13 mouse cellular contexts compared by ENCODE assay signal in genomic region chr12:91205550-91205949, GRCm38 (mm10).
"Had no signal": no experiment of that assay in that cellular context is flagged by ENCODE, and none has a peak within 500 bp of the region (broad histone marks: within the 10 kb centered on the region; RNA-seq: fewer than 3 reads in every experiment).

No protein-coding gene starts in this region.

- ATAC-seq: midbrain, embryonic 16.5 days had no signal

- H3K27ac ChIP-seq: limb, embryonic 12.5 days; macrophage; midbrain, embryonic 12.5 days; neural tube, embryonic 13.5 days; stomach, postnatal 0 days had no signal

- H3K4me1 ChIP-seq: limb, embryonic 12.5 days; megakaryocyte, embryonic 14.5 days; neural tube, embryonic 13.5 days had no signal

- H3K9me3 ChIP-seq: megakaryocyte, embryonic 14.5 days; midbrain, embryonic 12.5 days; neural tube, embryonic 13.5 days had no signal

- H3K4me2 ChIP-seq: limb, embryonic 12.5 days; lung, embryonic 14.5 days; midbrain, embryonic 12.5 days; neural tube, embryonic 13.5 days had no signal

- H3K27me3 ChIP-seq: limb, embryonic 12.5 days; megakaryocyte, embryonic 14.5 days; midbrain, embryonic 12.5 days; neural tube, embryonic 13.5 days had no signal

- H3K4me3 ChIP-seq: limb, embryonic 12.5 days; megakaryocyte, embryonic 14.5 days; midbrain, embryonic 12.5 days; neural tube, embryonic 13.5 days had no signal

- DNase-seq: kidney, adult 8-10 months; kidney, postnatal 25 days; lung, postnatal 14 days; right cerebral cortex, postnatal 14 days; thymus, postnatal 4 days had no signal

- H3K36me3 ChIP-seq: limb, embryonic 12.5 days; midbrain, embryonic 12.5 days; neural tube, embryonic 13.5 days had no signal

- H3K9ac ChIP-seq: limb, embryonic 12.5 days; lung, embryonic 14.5 days; midbrain, embryonic 12.5 days; neural tube, embryonic 13.5 days had no signal
